Mouse (Mus musculus) hindbrain, embryonic 13.5 days (tissue): ENCODE data around the gene Evc2. TPM values are rescaled to one million over a fixed set of nuclear protein-coding genes. Genes with fewer than 3 reads are reported as not detected.

ENCODE experiments used
- ATAC-seq: fragments of 200-750 bp; cut with Nextera tagmentation; 2 replicates; pipeline ENCODE4 v1.8.0; 2017; ENCODE audit warnings: moderate TSS enrichment; ENCODE audit not compliant: low FRiP score
- H3K27ac ChIP-seq: fragments of 300-500 bp; sonication (generic); 2 replicates; pipeline ENCODE4 v1.5.1; 2015; ENCODE audit warnings: inconsistent platforms, mild to moderate bottlenecking, moderate library complexity
- H3K27me3 ChIP-seq: fragments of 300-500 bp; sonication (generic); 2 replicates; pipeline ENCODE4 v1.6.1; 2015; ENCODE audit warnings: mild to moderate bottlenecking, inconsistent platforms
- H3K36me3 ChIP-seq: fragments of 300-500 bp; sonication (generic); 2 replicates; pipeline ENCODE4 v1.6.1; 2015; ENCODE audit warnings: mild to moderate bottlenecking, inconsistent platforms
- H3K4me1 ChIP-seq: fragments of 300-500 bp; sonication (generic); replicated peaks from 2 replicates; pipeline ENCODE4 v1.6.1; 2015; ENCODE audit warnings: inconsistent platforms
- H3K4me2 ChIP-seq: fragments of 300-500 bp; sonication (generic); 2 replicates; pipeline ENCODE4 v1.6.1; 2015; ENCODE audit warnings: inconsistent platforms, mild to moderate bottlenecking, moderate library complexity
- H3K4me3 ChIP-seq: fragments of 300-500 bp; sonication (generic); 2 replicates; pipeline ENCODE4 v1.5.1; 2015; ENCODE audit warnings: mild to moderate bottlenecking, inconsistent platforms
- H3K9ac ChIP-seq: fragments of 300-500 bp; sonication (generic); 2 replicates; pipeline ENCODE4 v1.6.1; 2015; ENCODE audit warnings: mild to moderate bottlenecking, inconsistent platforms
- H3K9me3 ChIP-seq: fragments of 300-500 bp; sonication (generic); 2 replicates; pipeline ENCODE4 v1.6.1; 2016; ENCODE audit warnings: inconsistent platforms
- WGBS: fragments of 180-500 bp; shearing (Covaris S2); methylation state at CpG from one replicate; pipeline ENCODE4 v1.1.7; 2015; 5-methylcytosine and 5-hydroxymethylcytosine counted together
- polyA plus RNA-seq: library from polyadenylated mRNA; unstranded; fragments of >200 nt; fragmentation: Nextera tagmentation; extraction: Ambion mirVana; gene quantifications from 2 replicates; pipeline ENCODE4 v1.2.1, GENCODE M21; 2015

Evc2 gene
- polyA plus RNA-seq, 1 experiment from 2014 or later, result 4.9 TPM

DNA sequence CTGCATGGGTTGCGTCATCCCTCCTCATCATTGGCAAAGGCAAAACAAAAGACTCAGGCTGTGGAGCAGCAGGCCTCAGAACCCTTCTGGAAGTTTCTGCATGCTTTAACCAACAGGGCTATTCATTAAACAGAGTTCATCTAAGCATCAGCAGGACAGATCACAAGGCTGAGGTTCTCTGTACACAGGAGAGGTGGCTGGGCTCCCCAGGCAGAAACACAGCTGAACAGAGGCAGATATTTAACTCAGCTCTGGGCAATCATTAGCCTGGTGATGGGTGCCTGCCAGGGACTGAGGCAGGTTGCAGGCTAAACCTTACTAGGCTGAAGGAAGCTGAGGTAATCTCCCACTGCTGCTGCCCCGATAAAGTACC is 7.2 kb upstream of the Evc2 start:
- peaks cover 5% of the 10 kb centered on the region; the same call in 1 of the 2 replicates for H3K36me3 ChIP-seq
- H3K4me1 ChIP-seq, result peaks cover 6% of the 10 kb centered on the region
- H3K4me3 ChIP-seq, result no peak overlapping the region
- H3K9ac ChIP-seq, result no peak overlapping the region
- H3K4me2 ChIP-seq, result no peak overlapping the region
- H3K27me3 ChIP-seq, result peaks cover 5% of the 10 kb centered on the region; the same call in 1 of the 2 replicates
- 91% methylated on average over 2 of the region's 2 CpGs for WGBS
- H3K27ac ChIP-seq, result no peak overlapping the region
- no peak for ATAC-seq
- H3K9me3 ChIP-seq, result no peaks in the 10 kb centered on the region

GRCm38 (mm10) chr5:37332066-37332465 is 6.2 kb upstream of the Evc2 start:
- H3K27me3 ChIP-seq, result peaks cover 7% of the 10 kb centered on the region
- no peak overlapping the region for H3K4me2 ChIP-seq
- H3K4me1 ChIP-seq, result peaks cover 16% of the 10 kb centered on the region
- no peak for ATAC-seq
- 82% methylated on average over 4 of the region's 4 CpGs for WGBS
- H3K9me3 ChIP-seq, result no peaks in the 10 kb centered on the region
- no peaks in the 10 kb centered on the region for H3K36me3 ChIP-seq
- H3K9ac ChIP-seq, result no peak overlapping the region
- no peak overlapping the region for H3K4me3 ChIP-seq
- no peak overlapping the region for H3K27ac ChIP-seq

DNA sequence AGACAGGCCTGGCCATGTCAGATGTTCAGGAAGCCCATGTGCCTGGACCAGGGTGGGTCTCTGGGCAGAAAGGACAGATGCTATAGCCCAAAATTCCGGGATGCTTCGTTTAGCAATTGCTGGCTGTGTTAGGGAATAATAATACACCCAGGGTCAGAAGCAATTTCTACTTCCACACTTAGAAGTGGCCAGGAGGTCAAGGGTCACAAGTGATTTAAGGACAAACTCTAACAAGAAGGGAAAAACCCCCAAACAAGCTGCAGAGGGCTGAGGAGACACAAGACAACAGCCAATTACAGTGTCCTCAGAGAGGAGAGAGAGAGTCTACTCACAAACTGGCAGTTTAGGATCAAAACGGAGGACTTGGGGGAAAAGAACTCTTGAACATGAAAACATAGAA is 3.2 kb upstream of the Evc2 start:
- 70% methylated on average over 3 of the region's 3 CpGs for WGBS
- no peaks in the 10 kb centered on the region for H3K9me3 ChIP-seq
- ATAC-seq, result no peak
- H3K4me1 ChIP-seq, result peaks cover 36% of the 10 kb centered on the region
- no peak overlapping the region for H3K4me2 ChIP-seq
- H3K36me3 ChIP-seq, result no peaks in the 10 kb centered on the region
- H3K9ac ChIP-seq, result no peak overlapping the region
- no peak overlapping the region for H3K4me3 ChIP-seq
- H3K27ac ChIP-seq, result no peak overlapping the region
- peaks cover 28% of the 10 kb centered on the region for H3K27me3 ChIP-seq

DNA sequence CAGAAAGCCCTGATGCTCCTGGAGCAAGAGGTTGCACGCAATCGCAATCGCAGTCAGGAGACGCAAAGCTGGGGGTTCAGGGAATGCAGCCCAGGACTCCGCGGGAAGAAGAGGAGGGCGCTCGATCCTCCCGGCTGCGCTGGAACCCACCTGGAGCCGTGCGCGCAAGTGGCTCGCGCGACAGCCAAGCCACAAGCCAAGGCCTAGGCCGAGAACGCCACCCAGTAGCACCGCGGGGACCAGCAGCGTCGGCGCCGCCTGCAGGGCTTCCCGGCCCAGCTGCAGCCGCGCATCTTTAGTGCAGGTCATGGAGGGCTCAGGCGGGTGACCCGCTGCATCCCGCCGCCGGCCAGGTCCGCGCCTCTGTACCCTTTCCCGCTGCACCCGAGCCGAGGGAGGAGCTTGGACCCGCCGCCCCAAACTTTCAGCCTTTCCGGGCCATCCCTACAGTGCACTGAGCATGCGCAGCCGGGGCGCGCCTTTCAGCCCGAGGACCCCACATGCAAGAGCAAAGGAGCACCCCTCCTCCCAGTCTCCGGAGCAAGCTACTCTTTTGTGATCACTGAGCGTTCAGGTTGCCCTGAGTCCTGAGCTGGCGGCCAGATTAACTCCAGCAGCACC is 1.7 kb upstream of the Evc2 start, which contains the start of gene Evc:
Evc (minus strand) TSS at position 410 of the 621 bp plus-strand sequence.
- WGBS, result under 1% methylated on average over 48 of the region's 48 CpGs
- H3K9ac ChIP-seq, result peak within 1 kb of the TSS; percentile 78
- ATAC-seq, result peak; percentile 63
- H3K4me2 ChIP-seq, result peak within 1 kb of the TSS; percentile 99
- H3K27ac ChIP-seq, result no peak within 1 kb of the TSS
- peak within 1 kb of the TSS; percentile 68 for H3K4me3 ChIP-seq
- no peaks in the 10 kb centered on the region for H3K9me3 ChIP-seq
- H3K27me3 ChIP-seq, result peaks cover 28% of the 10 kb centered on the region
- H3K36me3 ChIP-seq, result no peaks in the 10 kb centered on the region
- H3K4me1 ChIP-seq, result peaks cover 36% of the 10 kb centered on the region

GRCm38 (mm10) chr5:37337696-37338095 is 603 bp upstream of the Evc2 start:
- peak overlapping the region; percentile 71; the same call in 1 of the 2 replicates for H3K9ac ChIP-seq
- ATAC-seq, result peak; percentile 30; the same call in 1 of the 2 replicates
- no peaks in the 10 kb centered on the region for H3K36me3 ChIP-seq

DNA sequence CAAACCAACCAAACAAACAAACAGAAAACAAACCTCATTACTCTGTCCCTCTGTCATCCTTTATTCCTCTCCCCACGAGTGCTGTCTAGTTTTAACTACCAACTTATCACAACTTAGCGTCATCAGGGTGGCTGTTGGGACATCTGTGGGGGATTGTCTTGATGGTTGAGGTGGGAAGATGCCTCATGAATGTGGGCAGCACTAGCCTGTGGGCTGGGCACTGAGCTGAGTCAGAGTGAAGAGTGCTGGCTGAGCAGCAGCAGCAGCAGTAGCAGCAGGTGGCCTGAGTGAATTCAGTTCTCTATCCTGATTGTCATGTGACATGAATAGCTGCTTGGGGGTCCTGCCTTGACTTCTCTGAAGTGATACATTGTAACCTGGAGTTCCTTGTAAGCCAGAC is 5.7 kb downstream of the Evc2 start:
- WGBS, result 98% methylated on average over 2 of the region's 2 CpGs
- no peaks in the 10 kb centered on the region for H3K9me3 ChIP-seq
- H3K4me1 ChIP-seq, result peaks cover 1% of the 10 kb centered on the region; the same call in 1 of the 2 replicates
- no peak overlapping the region for H3K9ac ChIP-seq
- no peak overlapping the region for H3K27ac ChIP-seq
- no peak overlapping the region for H3K4me2 ChIP-seq
- no peak overlapping the region for H3K4me3 ChIP-seq
- 0 out of 2 replicates have a peak, but pooled peaks cover 2% of the 10 kb centered on the region for H3K27me3 ChIP-seq
- no peaks in the 10 kb centered on the region; the same call in 1 of the 2 replicates for H3K36me3 ChIP-seq
- no peak for ATAC-seq

More at GRCm38 (mm10) chr5:37337696-37338095, 603 bp upstream of the Evc2 start:
- H3K4me2 ChIP-seq, result peak overlapping the region; percentile 82
- WGBS, result 76% methylated on average over 3 of the region's 3 CpGs
- H3K9me3 ChIP-seq, result no peaks in the 10 kb centered on the region
- peaks cover 36% of the 10 kb centered on the region for H3K4me1 ChIP-seq
- H3K4me3 ChIP-seq, result peak overlapping the region; percentile 51
- H3K27me3 ChIP-seq, result peaks cover 28% of the 10 kb centered on the region
- no peak overlapping the region for H3K27ac ChIP-seq

DNA sequence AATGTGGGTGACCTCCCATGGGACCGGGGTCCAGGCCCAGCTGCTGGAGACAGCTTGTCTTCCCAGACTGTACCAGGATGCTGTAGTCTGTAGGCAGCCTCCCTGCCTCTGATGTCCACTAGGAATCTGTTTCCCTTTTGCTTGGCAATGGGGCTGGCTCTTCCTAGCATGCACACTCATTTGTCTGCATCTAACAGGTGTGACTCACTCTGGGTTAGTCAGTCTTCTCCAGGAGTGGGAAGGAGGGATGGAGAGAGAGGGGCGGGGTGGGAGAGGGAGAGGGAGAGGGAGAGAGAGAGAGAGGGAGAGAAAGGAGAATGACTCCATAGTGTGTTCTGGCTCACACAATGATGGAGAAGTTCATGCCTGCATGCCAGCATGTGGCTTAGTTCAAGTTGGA is 13.5 kb downstream of the Evc2 start:
- no peak overlapping the region for H3K27ac ChIP-seq
- 95% methylated on average over 2 of the region's 2 CpGs for WGBS
- H3K36me3 ChIP-seq, result peaks cover 16% of the 10 kb centered on the region
- ATAC-seq, result no peak
- no peak overlapping the region for H3K9ac ChIP-seq
- H3K4me1 ChIP-seq, result no peaks in the 10 kb centered on the region
- H3K27me3 ChIP-seq, result no peaks in the 10 kb centered on the region
- H3K4me2 ChIP-seq, result no peak overlapping the region
- no peak overlapping the region for H3K4me3 ChIP-seq
- no peaks in the 10 kb centered on the region for H3K9me3 ChIP-seq

DNA sequence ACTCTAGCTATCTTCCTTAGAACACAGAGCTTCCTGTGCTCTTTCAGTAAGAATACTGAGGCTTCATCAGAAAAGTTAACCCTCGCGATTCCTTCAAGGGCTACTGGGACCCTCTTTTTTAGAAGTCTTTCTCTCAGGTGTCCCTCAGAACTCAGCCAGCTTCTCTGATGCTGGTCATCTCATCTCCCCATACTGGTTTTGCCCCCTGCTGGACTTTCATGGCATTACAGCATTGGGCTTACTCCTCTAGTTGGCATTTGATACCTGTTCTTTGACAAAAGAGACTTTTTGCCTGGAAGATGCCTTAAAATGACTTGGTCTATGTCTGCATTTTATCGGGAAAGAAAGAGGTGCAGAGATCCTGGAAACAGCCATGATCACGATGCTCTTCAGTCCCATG is 16.1 kb downstream of the Evc2 start:
- Histone ChIP-seq H3K36me3 (peaks cover 16% of the 10 kb centered on the region), H3K27ac (no peak overlapping the region), H3K4me1 (no peaks in the 10 kb centered on the region), H3K27me3 (no peaks in the 10 kb centered on the region), H3K4me3 (no peak overlapping the region), H3K9me3 (no peaks in the 10 kb centered on the region), H3K9ac (no peak overlapping the region), H3K4me2 (no peak overlapping the region)
- ATAC-seq, result no peak
- WGBS, result 90% methylated on average over 4 of the region's 4 CpGs

DNA sequence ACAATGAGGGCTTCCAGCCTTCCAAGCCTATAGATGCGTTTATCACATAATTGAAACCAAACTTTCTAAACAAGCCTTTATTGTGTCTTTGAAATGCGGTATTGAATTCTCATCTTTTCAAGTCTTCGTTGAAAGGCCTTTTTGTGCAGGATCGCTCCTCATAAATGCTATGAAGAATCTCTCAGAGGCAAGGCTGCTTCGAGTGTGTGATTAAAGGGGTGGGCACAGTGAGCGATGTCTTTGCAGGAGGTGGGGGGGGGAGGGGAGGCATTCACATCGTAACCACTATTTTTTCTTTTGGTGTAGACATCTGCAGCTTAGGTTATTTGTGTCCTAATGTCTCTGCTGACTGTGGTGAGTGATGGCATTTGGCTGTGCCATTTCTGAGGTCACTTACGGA is 17.7 kb downstream of the Evc2 start:
- Histone ChIP-seq H3K4me3 (no peak overlapping the region), H3K4me2 (no peak overlapping the region), H3K27me3 (no peaks in the 10 kb centered on the region), H3K4me1 (no peaks in the 10 kb centered on the region), H3K9me3 (no peaks in the 10 kb centered on the region), H3K9ac (no peak overlapping the region), H3K27ac (no peak overlapping the region), H3K36me3 (peaks cover 14% of the 10 kb centered on the region)
- no peak for ATAC-seq
- 56% methylated on average over 8 of the region's 8 CpGs for WGBS

- WGBS, result 86% methylated on average over 5 of the region's 5 CpGs
- Histone ChIP-seq H3K4me2 (no peak overlapping the region), H3K4me3 (no peak overlapping the region), H3K27me3 (no peaks in the 10 kb centered on the region), H3K27ac (no peak overlapping the region), H3K9me3 (no peaks in the 10 kb centered on the region), H3K36me3 (no peaks in the 10 kb centered on the region; the same call in 1 of the 2 replicates), H3K4me1 (peaks cover 23% of the 10 kb centered on the region), H3K9ac (no peak overlapping the region)
- ATAC-seq, result no peak
Observed at GRCm38 (mm10) chr5:37362618-37363017, 24.3 kb downstream of the Evc2 start.

DNA sequence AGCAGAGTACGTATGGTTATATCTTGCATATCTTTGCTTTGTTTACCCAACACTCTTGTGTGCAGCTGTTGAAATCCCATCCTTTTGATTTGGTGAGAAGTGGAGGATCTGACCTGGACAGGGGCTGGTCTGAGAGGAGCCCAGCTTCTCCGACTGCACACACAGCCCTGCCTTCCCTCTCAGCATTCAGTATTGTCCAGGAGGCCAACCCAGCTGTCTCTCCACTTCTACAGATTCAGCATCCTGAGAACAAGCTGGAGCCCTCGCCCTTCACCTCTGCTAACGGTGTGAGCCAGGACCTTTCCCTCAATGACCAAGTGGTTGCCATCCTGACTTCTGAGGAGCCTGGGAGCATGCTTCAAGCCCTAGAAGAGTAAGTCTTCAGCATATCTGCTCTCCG is 25.0 kb downstream of the Evc2 start:
- Histone ChIP-seq H3K9me3 (no peaks in the 10 kb centered on the region), H3K27me3 (no peaks in the 10 kb centered on the region), H3K9ac (no peak overlapping the region), H3K4me1 (peaks cover 24% of the 10 kb centered on the region), H3K4me2 (no peak overlapping the region), H3K4me3 (no peak overlapping the region), H3K36me3 (no peaks in the 10 kb centered on the region; the same call in 1 of the 2 replicates), H3K27ac (no peak overlapping the region)
- 94% methylated on average over 5 of the region's 5 CpGs for WGBS
- no peak for ATAC-seq

DNA sequence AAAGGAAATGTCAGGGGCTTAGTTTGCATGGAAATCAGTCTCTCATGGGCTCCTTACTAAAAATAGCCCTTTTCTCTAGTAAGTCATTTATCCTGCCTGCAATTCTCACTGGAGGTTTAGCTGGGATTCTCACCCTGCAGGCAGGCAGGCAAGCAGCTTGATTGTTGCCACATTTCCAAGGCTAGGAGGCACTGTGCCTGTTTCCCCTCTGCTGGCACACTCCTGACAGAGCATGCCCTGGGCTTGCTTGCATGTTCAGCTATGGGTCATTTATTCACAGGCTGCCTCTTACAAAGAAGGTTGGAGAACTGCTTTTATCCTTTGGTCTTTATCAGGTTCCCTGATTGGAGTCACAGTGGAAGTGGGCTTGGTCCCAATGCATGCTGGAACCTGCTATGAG is 27.5 kb downstream of the Evc2 start:
- Histone ChIP-seq H3K27me3 (no peaks in the 10 kb centered on the region), H3K4me2 (no peak overlapping the region), H3K36me3 (no peaks in the 10 kb centered on the region; the same call in 1 of the 2 replicates), H3K9ac (no peak overlapping the region), H3K4me1 (peaks cover 24% of the 10 kb centered on the region), H3K9me3 (no peaks in the 10 kb centered on the region), H3K4me3 (no peak overlapping the region), H3K27ac (peak overlapping the region; percentile 69)
- ATAC-seq, result no peak

DNA sequence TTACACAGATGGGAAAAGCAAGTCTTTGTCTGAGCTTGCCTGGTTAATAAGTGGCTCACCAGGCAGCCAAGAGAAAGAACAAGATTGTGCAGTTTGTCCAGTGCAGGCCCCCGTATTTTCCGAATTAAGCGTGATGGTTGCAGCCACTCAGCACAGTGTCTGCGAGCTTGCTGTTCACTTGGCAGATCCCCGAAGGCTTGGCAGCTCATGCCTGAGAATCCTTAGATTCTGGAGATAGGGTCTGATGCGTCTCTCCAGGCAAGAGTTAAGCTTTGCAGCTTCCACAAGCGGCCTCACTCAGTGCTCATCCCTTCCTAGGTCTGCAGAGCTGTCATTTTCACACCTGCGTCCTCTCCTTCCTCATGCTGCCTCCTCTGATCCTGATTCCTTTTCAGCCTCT is 30.5 kb downstream of the Evc2 start:
- H3K27me3 ChIP-seq, result no peaks in the 10 kb centered on the region
- ATAC-seq, result no peak
- WGBS, result 91% methylated on average over 8 of the region's 8 CpGs
- no peak overlapping the region for H3K9ac ChIP-seq
- no peak overlapping the region for H3K27ac ChIP-seq
- no peak overlapping the region for H3K4me2 ChIP-seq
- peaks cover 24% of the 10 kb centered on the region for H3K4me1 ChIP-seq
- peaks cover 9% of the 10 kb centered on the region for H3K36me3 ChIP-seq
- no peaks in the 10 kb centered on the region for H3K9me3 ChIP-seq
- no peak overlapping the region for H3K4me3 ChIP-seq
